Mouse (Mus musculus) E14TG2a.4 (cell line): ENCODE results near the gene Lnx2.

ENCODE experiments used
- CTCF ChIP-seq: conservative IDR thresholded peaks from 2 replicates; pipeline ENCODE4 v1.5.1; 2014; ENCODE audit warnings: low read length
- NANOG ChIP-seq: IDR thresholded peaks from 2 replicates; pipeline ENCODE4 v1.6.1; 2014; ENCODE audit warnings: borderline replicate concordance, low read length, mixed read lengths

GRCm38 (mm10) chr5:147055572-147056245, 20.7 kb downstream of the Lnx2 start:
- TF ChIP-seq CTCF (no peak), NANOG (no peak)
